Mouse (Mus musculus) liver, embryonic 16.5 days (tissue): Measurements from ENCODE around the gene Kifc5b. TPM values are rescaled to one million over a fixed set of nuclear protein-coding genes. Genes with fewer than 3 reads are reported as not detected.

Experiments used
- ATAC-seq: fragments of 200-750 bp; cut with Nextera tagmentation; 2 replicates; pipeline ENCODE4 v1.8.0; 2017; ENCODE audit warnings: low read depth, mild to moderate bottlenecking, moderate number of reproducible peaks, moderate library complexity
- H3K27ac ChIP-seq: fragments of 300-500 bp; sonication (generic); 2 replicates; pipeline ENCODE4 v1.5.1; 2014; ENCODE audit warnings: mild to moderate bottlenecking, low read length
- H3K27me3 ChIP-seq: fragments of 300-500 bp; sonication (generic); 2 replicates; pipeline ENCODE4 v1.6.1; 2014; ENCODE audit warnings: low read depth, low read length, mixed read lengths; ENCODE audit not compliant: control insufficient read depth, insufficient read depth
- H3K36me3 ChIP-seq: fragments of 300-500 bp; sonication (generic); 2 replicates; pipeline ENCODE4 v1.6.1; 2014; ENCODE audit warnings: mild to moderate bottlenecking; ENCODE audit not compliant: control insufficient read depth, insufficient read depth
- H3K4me1 ChIP-seq: fragments of 300-500 bp; sonication (generic); 2 replicates; pipeline ENCODE4 v1.6.1; 2014; ENCODE audit warnings: low read depth, low read length, mixed read lengths; ENCODE audit not compliant: control insufficient read depth
- H3K4me2 ChIP-seq: fragments of 300-500 bp; sonication (generic); 2 replicates; pipeline ENCODE4 v1.6.1; 2014; ENCODE audit warnings: low read depth, low read length, mixed read lengths
- H3K4me3 ChIP-seq: fragments of 300-500 bp; sonication (generic); 2 replicates; pipeline ENCODE4 v1.5.1; 2014; ENCODE audit warnings: low read depth, mild to moderate bottlenecking, low read length
- H3K9ac ChIP-seq: fragments of 300-500 bp; sonication (generic); 2 replicates; pipeline ENCODE4 v1.6.1; 2014; ENCODE audit warnings: low read depth, low read length
- H3K9me3 ChIP-seq: fragments of 300-500 bp; sonication (generic); replicated peaks from 2 replicates; pipeline ENCODE4 v1.6.1; 2016; ENCODE audit warnings: low read length; ENCODE audit not compliant: control insufficient read depth
- WGBS: fragments of 180-500 bp; shearing (Covaris S2); extraction: QIAGEN DNeasy Blood & Tissue Kit; methylation state at CpG from one replicate; pipeline ENCODE4 v1.1.7; 2014; ENCODE audit not compliant: insufficient replicate concordance; 5-methylcytosine and 5-hydroxymethylcytosine counted together
- polyA plus RNA-seq: library from polyadenylated mRNA; unstranded; fragments of >200 nt; fragmentation: Nextera tagmentation; extraction: Ambion mirVana; gene quantifications from 2 replicates; pipeline ENCODE4 v1.2.1, GENCODE M21; 2015

The Kifc5b gene
- 4.6 and 5.3 TPM in 2 replicates for polyA plus RNA-seq

GRCm38 (mm10) chr17:26916711-26917482 is at the start of gene Kifc5b:
Gene Kifc5b (plus strand): TSS chr17:26917091.
- peak within 1 kb of the TSS; percentile 78 for H3K27ac ChIP-seq
- H3K4me2 ChIP-seq = peak within 1 kb of the TSS; percentile 76
- ATAC-seq = peak; percentile 97
- H3K4me3 ChIP-seq = peak within 1 kb of the TSS; percentile 87
- peak within 1 kb of the TSS; percentile 86 for H3K9ac ChIP-seq
- under 1% methylated on average over 70 of the region's 72 CpGs for WGBS
- peaks cover 12% of the 10 kb centered on the region for H3K36me3 ChIP-seq
- no peaks in the 10 kb centered on the region for H3K9me3 ChIP-seq
- peaks cover 11% of the 10 kb centered on the region for H3K4me1 ChIP-seq
- no peaks in the 10 kb centered on the region for H3K27me3 ChIP-seq

GRCm38 (mm10) chr17:26868756-26869155 is 48.1 kb upstream of the Kifc5b start:
- Histone ChIP-seq H3K9ac (no peak overlapping the region), H3K27ac (no peak overlapping the region), H3K4me1 (no peaks in the 10 kb centered on the region), H3K4me3 (no peak overlapping the region), H3K27me3 (no peaks in the 10 kb centered on the region; the same call in 1 of the 2 replicates), H3K4me2 (no peak overlapping the region), H3K9me3 (no peaks in the 10 kb centered on the region), H3K36me3 (no peaks in the 10 kb centered on the region)
- ATAC-seq = no peak
- 24% methylated on average over 5 of the region's 5 CpGs for WGBS

- no peak overlapping the region for H3K4me3 ChIP-seq
- no peak overlapping the region for H3K4me2 ChIP-seq
- H3K27ac ChIP-seq = no peak overlapping the region
- WGBS = 51% methylated on average over 3 of the region's 3 CpGs
- ATAC-seq = no peak
- no peak overlapping the region for H3K9ac ChIP-seq
- H3K36me3 ChIP-seq = no peaks in the 10 kb centered on the region
- no peaks in the 10 kb centered on the region for H3K4me1 ChIP-seq
- no peaks in the 10 kb centered on the region for H3K27me3 ChIP-seq
- H3K9me3 ChIP-seq = no peaks in the 10 kb centered on the region
Observed at GRCm38 (mm10) chr17:26872870-26873269, 44.0 kb upstream of the Kifc5b start.

GRCm38 (mm10) chr17:26873502-26873901 is 43.4 kb upstream of the Kifc5b start:
- no peak overlapping the region for H3K27ac ChIP-seq
- H3K9ac ChIP-seq = no peak overlapping the region
- no peak overlapping the region for H3K4me3 ChIP-seq
- no peaks in the 10 kb centered on the region for H3K36me3 ChIP-seq
- H3K4me2 ChIP-seq = no peak overlapping the region
- no peaks in the 10 kb centered on the region for H3K27me3 ChIP-seq
- no peaks in the 10 kb centered on the region for H3K9me3 ChIP-seq
- H3K4me1 ChIP-seq = no peaks in the 10 kb centered on the region
- 63% methylated on average over 8 of the region's 8 CpGs for WGBS
- no peak for ATAC-seq

- Histone ChIP-seq H3K27ac (no peak overlapping the region), H3K9me3 (no peaks in the 10 kb centered on the region), H3K4me1 (no peaks in the 10 kb centered on the region), H3K27me3 (no peaks in the 10 kb centered on the region), H3K4me3 (no peak overlapping the region), H3K9ac (no peak overlapping the region), H3K4me2 (no peak overlapping the region), H3K36me3 (no peaks in the 10 kb centered on the region)
- 76% methylated on average over 11 of the region's 11 CpGs for WGBS
- no peak for ATAC-seq
Observed at GRCm38 (mm10) chr17:26874542-26874941, 42.3 kb upstream of the Kifc5b start.

- H3K4me2 ChIP-seq = no peak overlapping the region
- no peaks in the 10 kb centered on the region for H3K4me1 ChIP-seq
- no peak for ATAC-seq
- no peaks in the 10 kb centered on the region for H3K27me3 ChIP-seq
- WGBS = 78% methylated on average over 7 of the region's 7 CpGs
- H3K27ac ChIP-seq = no peak overlapping the region
- no peaks in the 10 kb centered on the region for H3K9me3 ChIP-seq
- no peak overlapping the region for H3K9ac ChIP-seq
- H3K36me3 ChIP-seq = no peaks in the 10 kb centered on the region
- H3K4me3 ChIP-seq = no peak overlapping the region
Observed at GRCm38 (mm10) chr17:26877927-26878326, 39.0 kb upstream of the Kifc5b start.

- H3K9ac ChIP-seq = no peak overlapping the region
- 83% methylated on average over 6 of the region's 6 CpGs for WGBS
- H3K4me3 ChIP-seq = no peak overlapping the region
- ATAC-seq = no peak
- no peaks in the 10 kb centered on the region for H3K36me3 ChIP-seq
- no peak overlapping the region for H3K27ac ChIP-seq
- no peaks in the 10 kb centered on the region for H3K27me3 ChIP-seq
- no peak overlapping the region for H3K4me2 ChIP-seq
- H3K9me3 ChIP-seq = no peaks in the 10 kb centered on the region
- H3K4me1 ChIP-seq = peaks cover 2% of the 10 kb centered on the region
Observed at GRCm38 (mm10) chr17:26879235-26879634, 37.7 kb upstream of the Kifc5b start.

- Histone ChIP-seq H3K9me3 (no peaks in the 10 kb centered on the region), H3K4me3 (no peak overlapping the region), H3K4me1 (peaks cover 20% of the 10 kb centered on the region), H3K36me3 (no peaks in the 10 kb centered on the region), H3K27ac (no peak overlapping the region), H3K27me3 (peaks cover 6% of the 10 kb centered on the region; the same call in 1 of the 2 replicates), H3K9ac (no peak overlapping the region), H3K4me2 (no peak overlapping the region)
- 69% methylated on average over 1 of the region's 1 CpGs for WGBS
- ATAC-seq = no peak
Observed at GRCm38 (mm10) chr17:26882706-26883105, 34.2 kb upstream of the Kifc5b start.

- no peak overlapping the region for H3K9ac ChIP-seq
- peak; percentile 49 for ATAC-seq
- no peaks in the 10 kb centered on the region for H3K9me3 ChIP-seq
- no peak overlapping the region for H3K4me3 ChIP-seq
- H3K27me3 ChIP-seq = peaks cover 6% of the 10 kb centered on the region; the same call in 1 of the 2 replicates
- H3K4me2 ChIP-seq = no peak overlapping the region
- no peak overlapping the region for H3K27ac ChIP-seq
- 76% methylated on average over 6 of the region's 6 CpGs for WGBS
- no peaks in the 10 kb centered on the region for H3K36me3 ChIP-seq
- peaks cover 20% of the 10 kb centered on the region for H3K4me1 ChIP-seq
Observed at GRCm38 (mm10) chr17:26883585-26883984, 33.3 kb upstream of the Kifc5b start.
